Mouse (Mus musculus) erythroblast, embryonic 14.5 days (primary cell): ENCODE results near the gene Zfp800. TPM values are rescaled to one million over a fixed set of nuclear protein-coding genes. Genes with fewer than 3 reads are reported as not detected.

Source experiments
- H3K27me3 ChIP-seq: 2 replicates; pipeline ENCODE4 v1.6.1; 2012; ENCODE audit warnings: inconsistent platforms; ENCODE audit not compliant: control insufficient read depth
- H3K36me3 ChIP-seq: 2 replicates; pipeline ENCODE4 v1.6.1; 2012; ENCODE audit warnings: mild to moderate bottlenecking, inconsistent platforms; ENCODE audit not compliant: control insufficient read depth
- H3K4me1 ChIP-seq: 2 replicates; pipeline ENCODE4 v1.6.1; 2012; ENCODE audit warnings: inconsistent platforms; ENCODE audit not compliant: control insufficient read depth
- H3K4me3 ChIP-seq: replicated peaks from 2 replicates; pipeline ENCODE3; 2012; ENCODE audit warnings: moderate library complexity, mild to moderate bottlenecking, inconsistent platforms
- H3K9me3 ChIP-seq: 2 replicates; pipeline ENCODE4 v1.6.1; 2012; ENCODE audit warnings: low read length, inconsistent platforms, mixed read lengths; ENCODE audit not compliant: control insufficient read depth
- GATA1 ChIP-seq: IDR thresholded peaks from 2 replicates; pipeline ENCODE4 v1.6.1; 2012; ENCODE audit warnings: low read length, inconsistent platforms, mixed read lengths
- TAL1 ChIP-seq: IDR thresholded peaks from 3 replicates; pipeline ENCODE4 v1.6.1; 2012; ENCODE audit warnings: low read length, inconsistent platforms, mixed read lengths
- polyA plus RNA-seq: library from polyadenylated mRNA; stranded (reverse); fragments of >175 nt; gene quantifications from 2 replicates; pipeline ENCODE4 v1.2.3, GENCODE M21; 2012

Gene Zfp800
- polyA plus RNA-seq, result 0.97 and 1.7 TPM in 2 replicates

- Histone ChIP-seq H3K4me3 (no peak within 1 kb of the TSS), H3K27me3 (peaks cover 57% of the 10 kb centered on the region), H3K9me3 (peaks cover 11% of the 10 kb centered on the region), H3K4me1 (no peaks in the 10 kb centered on the region), H3K36me3 (no peaks in the 10 kb centered on the region)
- no peak for TF ChIP-seq GATA1
- no peak for TF ChIP-seq TAL1
Measured at GRCm38 (mm10) chr6:28397681-28398203, at the start of gene Zfp800. Gene Zfp800, minus strand, starts transcription at chr6:28398005.

- TF ChIP-seq GATA1 (no peak), TAL1 (no peak)
- Histone ChIP-seq H3K4me3 (peak overlapping the region; percentile 50), H3K9me3 (no peaks in the 10 kb centered on the region), H3K27me3 (peaks cover 12% of the 10 kb centered on the region), H3K36me3 (peaks cover 30% of the 10 kb centered on the region), H3K4me1 (peaks cover 38% of the 10 kb centered on the region)
Measured at GRCm38 (mm10) chr6:28431538-28431855, 33.7 kb upstream of the Zfp800 start.

- H3K4me1 ChIP-seq, result peaks cover 43% of the 10 kb centered on the region
- H3K4me3 ChIP-seq, result peak overlapping the region; percentile 50
- no peak for TF ChIP-seq TAL1
- TF ChIP-seq GATA1, result no peak
- peaks cover 35% of the 10 kb centered on the region for H3K36me3 ChIP-seq
- H3K9me3 ChIP-seq, result no peaks in the 10 kb centered on the region
- peaks cover 11% of the 10 kb centered on the region for H3K27me3 ChIP-seq
Measured at GRCm38 (mm10) chr6:28430795-28431537, 33.2 kb upstream of the Zfp800 start.

GRCm38 (mm10) chr6:28429870-28430269, 32.1 kb upstream of the Zfp800 start:
- Histone ChIP-seq H3K4me1 (peaks cover 53% of the 10 kb centered on the region), H3K36me3 (peaks cover 46% of the 10 kb centered on the region), H3K27me3 (peaks cover 6% of the 10 kb centered on the region; the same call in 1 of the 2 replicates), H3K9me3 (no peaks in the 10 kb centered on the region), H3K4me3 (no peak overlapping the region)
- TF ChIP-seq GATA1 (no peak), TAL1 (no peak)

GRCm38 (mm10) chr6:28428290-28428689, 30.5 kb upstream of the Zfp800 start, which contains the start of gene Gcc1:
Gene Gcc1, minus strand, starts transcription at chr6:28428390.
- Histone ChIP-seq H3K4me3 (no peak within 1 kb of the TSS), H3K27me3 (no peaks in the 10 kb centered on the region), H3K36me3 (peaks cover 54% of the 10 kb centered on the region), H3K4me1 (peaks cover 57% of the 10 kb centered on the region), H3K9me3 (no peaks in the 10 kb centered on the region)
- TF ChIP-seq GATA1 (no peak), TAL1 (no peak)

GRCm38 (mm10) chr6:28427096-28427839, 29.5 kb upstream of the Zfp800 start, which contains the start of gene Fscn3:
Gene Fscn3, plus strand, starts transcription at chr6:28427789.
- no peak for TF ChIP-seq TAL1
- no peak for TF ChIP-seq GATA1
- H3K27me3 ChIP-seq, result no peaks in the 10 kb centered on the region

GRCm38 (mm10) chr6:28425019-28425418, 27.2 kb upstream of the Zfp800 start:
- Histone ChIP-seq H3K9me3 (no peaks in the 10 kb centered on the region), H3K4me1 (peaks cover 66% of the 10 kb centered on the region), H3K36me3 (peaks cover 59% of the 10 kb centered on the region), H3K4me3 (peak overlapping the region; percentile 79), H3K27me3 (no peaks in the 10 kb centered on the region)
- no peak for TF ChIP-seq GATA1
- TF ChIP-seq TAL1, result no peak

More at GRCm38 (mm10) chr6:28427096-28427839, 29.5 kb upstream of the Zfp800 start, which contains the start of gene Fscn3:
- Histone ChIP-seq H3K9me3 (no peaks in the 10 kb centered on the region), H3K36me3 (peaks cover 57% of the 10 kb centered on the region), H3K4me1 (peaks cover 62% of the 10 kb centered on the region), H3K4me3 (peak within 1 kb of the TSS; percentile 17)

GRCm38 (mm10) chr6:28423767-28424695, 26.2 kb upstream of the Zfp800 start:
- H3K36me3 ChIP-seq, result peaks cover 65% of the 10 kb centered on the region
- peak overlapping the region; percentile 79 for H3K4me3 ChIP-seq
- H3K27me3 ChIP-seq, result no peaks in the 10 kb centered on the region
- peaks cover 71% of the 10 kb centered on the region for H3K4me1 ChIP-seq
- no peaks in the 10 kb centered on the region for H3K9me3 ChIP-seq
- TF ChIP-seq GATA1 (peak; percentile 96), TAL1 (peak; percentile 89)
